Mouse (Mus musculus): ENCODE measurements around the gene Rundc3b. TPM values are rescaled to one million over a fixed set of nuclear protein-coding genes. Genes with fewer than 3 reads are reported as not detected.

The Rundc3b gene
- total and polyA plus RNA-seq, 2 experiments: 0.06 to 0.55 TPM

GRCm38 (mm10) chr5:8622071-8622595 is 619 bp downstream of the Rundc3b start:
- H3K9ac ChIP-seq (ENCODE audit: low read depth, low read length): peak overlapping the region; percentile 75
- peak; percentile 58 for DNase-seq (ENCODE audit: extremely low read depth, low read depth, low spot score)
- H3K79me2 ChIP-seq (ENCODE audit: control insufficient read depth, insufficient read depth, low read length): no peaks in the 10 kb centered on the region
- H3K4me1 ChIP-seq (ENCODE audit: control insufficient read depth, insufficient read depth, low read length): no peaks in the 10 kb centered on the region
- no peak overlapping the region for H3K27ac ChIP-seq (replicated peaks; ENCODE audit: insufficient read depth, low read depth, low read length)
- peak overlapping the region; percentile 95 for H3K4me3 ChIP-seq (ENCODE audit: insufficient read depth, low read depth, low read length)
- H3K27me3 ChIP-seq (ENCODE audit: control insufficient read depth, insufficient read depth, low read length): no peaks in the 10 kb centered on the region
- under 1% methylated on average over 45 of the region's 49 CpGs for WGBS
- H3K36me3 ChIP-seq (ENCODE audit: control insufficient read depth, insufficient read depth, low read length): no peaks in the 10 kb centered on the region
- TF ChIP-seq CTCF (IDR thresholded peaks at IDR 0.05; ENCODE audit: low read depth, low read length) (no peak), POLR2A (IDR thresholded peaks at IDR 0.05; ENCODE audit: extremely low read depth, insufficient read depth, low read length) (no peak)

- H3K27me3 ChIP-seq (ENCODE audit: control insufficient read depth, insufficient read depth, low read length): no peaks in the 10 kb centered on the region
- no peaks in the 10 kb centered on the region for H3K4me1 ChIP-seq (ENCODE audit: control insufficient read depth, insufficient read depth, low read length)
- H3K79me2 ChIP-seq (ENCODE audit: control insufficient read depth, insufficient read depth, low read length): no peaks in the 10 kb centered on the region
- no peak overlapping the region for H3K27ac ChIP-seq (replicated peaks; ENCODE audit: insufficient read depth, low read depth, low read length)
- no peaks in the 10 kb centered on the region for H3K36me3 ChIP-seq (ENCODE audit: control insufficient read depth, insufficient read depth, low read length)
- no peak for TF ChIP-seq POLR2A (IDR thresholded peaks at IDR 0.05; ENCODE audit: extremely low read depth, insufficient read depth, low read length)
- TF ChIP-seq CTCF (IDR thresholded peaks at IDR 0.05; ENCODE audit: low read depth, low read length): no peak
- no peak overlapping the region for H3K9ac ChIP-seq (ENCODE audit: low read depth, low read length)
- WGBS: 71% methylated on average over 3 of the region's 3 CpGs
- H3K4me3 ChIP-seq (ENCODE audit: insufficient read depth, low read depth, low read length): no peak overlapping the region
- DNase-seq (ENCODE audit: extremely low read depth, low read depth, low spot score): no peak
Observed at GRCm38 (mm10) chr5:8571118-8571517, 51.6 kb downstream of the Rundc3b start.

GRCm38 (mm10) chr5:8566867-8567266 is 55.9 kb downstream of the Rundc3b start:
- Histone ChIP-seq H3K27ac (replicated peaks; ENCODE audit: insufficient read depth, low read depth, low read length) (no peak overlapping the region), H3K4me3 (ENCODE audit: insufficient read depth, low read depth, low read length) (no peak overlapping the region), H3K4me1 (ENCODE audit: control insufficient read depth, insufficient read depth, low read length) (no peaks in the 10 kb centered on the region), H3K27me3 (ENCODE audit: control insufficient read depth, insufficient read depth, low read length) (no peaks in the 10 kb centered on the region), H3K79me2 (ENCODE audit: control insufficient read depth, insufficient read depth, low read length) (no peaks in the 10 kb centered on the region), H3K36me3 (ENCODE audit: control insufficient read depth, insufficient read depth, low read length) (no peaks in the 10 kb centered on the region), H3K9ac (ENCODE audit: low read depth, low read length) (no peak overlapping the region)
- 64% methylated on average over 3 of the region's 3 CpGs for WGBS
- DNase-seq (ENCODE audit: extremely low read depth, low read depth, low spot score): no peak
- TF ChIP-seq CTCF (IDR thresholded peaks at IDR 0.05; ENCODE audit: low read depth, low read length): no peak
- no peak for TF ChIP-seq POLR2A (IDR thresholded peaks at IDR 0.05; ENCODE audit: extremely low read depth, insufficient read depth, low read length)

- Histone ChIP-seq H3K27me3 (ENCODE audit: control insufficient read depth, insufficient read depth, low read length) (no peaks in the 10 kb centered on the region), H3K9ac (ENCODE audit: low read depth, low read length) (no peak overlapping the region), H3K79me2 (ENCODE audit: control insufficient read depth, insufficient read depth, low read length) (no peaks in the 10 kb centered on the region), H3K36me3 (ENCODE audit: control insufficient read depth, insufficient read depth, low read length) (no peaks in the 10 kb centered on the region), H3K27ac (replicated peaks; ENCODE audit: insufficient read depth, low read depth, low read length) (no peak overlapping the region), H3K4me3 (ENCODE audit: insufficient read depth, low read depth, low read length) (no peak overlapping the region), H3K4me1 (ENCODE audit: control insufficient read depth, insufficient read depth, low read length) (no peaks in the 10 kb centered on the region)
- DNase-seq (ENCODE audit: extremely low read depth, low read depth, low spot score): no peak
- no peak for TF ChIP-seq POLR2A (IDR thresholded peaks at IDR 0.05; ENCODE audit: extremely low read depth, insufficient read depth, low read length)
- no peak for TF ChIP-seq CTCF (IDR thresholded peaks at IDR 0.05; ENCODE audit: low read depth, low read length)
- 85% methylated on average over 2 of the region's 5 CpGs for WGBS
Observed at GRCm38 (mm10) chr5:8544512-8544911, 78.2 kb downstream of the Rundc3b start.

GRCm38 (mm10) chr5:8542631-8543207 is 80.0 kb downstream of the Rundc3b start:
- no peaks in the 10 kb centered on the region for H3K4me1 ChIP-seq (ENCODE audit: control insufficient read depth, insufficient read depth, low read length)
- no peak overlapping the region for H3K27ac ChIP-seq (replicated peaks; ENCODE audit: insufficient read depth, low read depth, low read length)
- no peak for DNase-seq (ENCODE audit: extremely low read depth, low read depth, low spot score)
- H3K79me2 ChIP-seq (ENCODE audit: control insufficient read depth, insufficient read depth, low read length): no peaks in the 10 kb centered on the region
- no peak overlapping the region for H3K4me3 ChIP-seq (ENCODE audit: insufficient read depth, low read depth, low read length)
- 88% methylated on average over 3 of the region's 3 CpGs for WGBS
- no peaks in the 10 kb centered on the region for H3K27me3 ChIP-seq (ENCODE audit: control insufficient read depth, insufficient read depth, low read length)
- H3K36me3 ChIP-seq (ENCODE audit: control insufficient read depth, insufficient read depth, low read length): no peaks in the 10 kb centered on the region
- TF ChIP-seq CTCF (IDR thresholded peaks at IDR 0.05; ENCODE audit: low read depth, low read length) (no peak), POLR2A (IDR thresholded peaks at IDR 0.05; ENCODE audit: extremely low read depth, insufficient read depth, low read length) (no peak)
- H3K9ac ChIP-seq (ENCODE audit: low read depth, low read length): no peak overlapping the region

Data from liver, adult 2 months (tissue).